Mouse (Mus musculus) forebrain, embryonic 15.5 days (tissue): ENCODE data around the gene Arid1b. TPM values are rescaled to one million over a fixed set of nuclear protein-coding genes. Genes with fewer than 3 reads are reported as not detected.
A peak's percentile ranks its signal among the peaks of the same experiment; 100 is the strongest.

ENCODE experiments used
- ATAC-seq: fragments of 200-750 bp; cut with Nextera tagmentation; replicated peaks from 2 replicates; pipeline ENCODE4 v1.8.0; 2017; ENCODE audit warnings: mild to moderate bottlenecking, moderate TSS enrichment, moderate library complexity
- H3K27ac ChIP-seq: fragments of 300-500 bp; sonication (generic); replicated peaks from 2 replicates; pipeline ENCODE4 v1.5.1; 2015; ENCODE audit warnings: mild to moderate bottlenecking, inconsistent platforms
- H3K27me3 ChIP-seq: fragments of 300-500 bp; sonication (generic); 2 replicates; pipeline ENCODE4 v1.6.1; 2015; ENCODE audit warnings: inconsistent platforms
- H3K36me3 ChIP-seq: fragments of 300-500 bp; sonication (generic); 2 replicates; pipeline ENCODE4 v1.6.1; 2015; ENCODE audit warnings: mild to moderate bottlenecking, inconsistent platforms
- H3K4me1 ChIP-seq: fragments of 300-500 bp; sonication (generic); 2 replicates; pipeline ENCODE4 v1.6.1; 2015; ENCODE audit warnings: inconsistent platforms
- H3K4me2 ChIP-seq: fragments of 300-500 bp; sonication (generic); replicated peaks from 2 replicates; pipeline ENCODE4 v1.6.1; 2015; ENCODE audit warnings: mild to moderate bottlenecking, inconsistent platforms
- H3K4me3 ChIP-seq: fragments of 300-500 bp; sonication (generic); 2 replicates; pipeline ENCODE4 v1.5.1; 2015; ENCODE audit warnings: mild to moderate bottlenecking, inconsistent platforms
- H3K9ac ChIP-seq: fragments of 300-500 bp; sonication (generic); replicated peaks from 2 replicates; pipeline ENCODE4 v1.6.1; 2015; ENCODE audit warnings: mild to moderate bottlenecking, inconsistent platforms
- H3K9me3 ChIP-seq: fragments of 300-500 bp; sonication (generic); 2 replicates; pipeline ENCODE4 v1.6.1; 2016; ENCODE audit warnings: inconsistent platforms
- WGBS: fragments of 180-500 bp; shearing (Covaris S2); methylation state at CpG from one replicate; pipeline ENCODE4 v1.1.7; 2015; ENCODE audit warnings: mixed read lengths; 5-methylcytosine and 5-hydroxymethylcytosine counted together
- polyA plus RNA-seq: library from polyadenylated mRNA; unstranded; fragments of >200 nt; fragmentation: Nextera tagmentation; extraction: Ambion mirVana; gene quantifications from 2 replicates; pipeline ENCODE4 v1.2.1, GENCODE M21; 2015

Gene Arid1b
- polyA plus RNA-seq, 1 experiment from 2014 or later: 14.8 TPM

DNA sequence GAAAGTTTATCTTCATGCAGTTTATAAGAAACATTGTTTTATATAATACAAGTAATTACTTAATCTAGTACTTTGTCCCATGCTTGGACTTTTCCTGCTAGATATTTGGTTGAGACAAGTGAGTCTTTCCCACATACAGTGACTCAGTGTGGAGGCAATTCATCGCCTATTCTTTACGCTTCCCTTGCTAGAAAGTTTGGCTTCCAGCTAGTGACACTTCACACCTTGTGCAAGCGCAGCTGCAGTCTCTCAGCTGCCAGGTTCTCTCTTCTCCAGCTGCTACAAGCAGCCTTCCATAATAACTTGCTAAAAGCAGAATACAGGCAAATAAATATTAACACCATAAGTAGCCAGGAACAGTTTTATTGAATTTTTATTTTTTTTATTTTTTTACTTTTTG lies 279.6 kb downstream of the Arid1b start:
- H3K27ac ChIP-seq: peak overlapping the region; percentile 66
- peak; percentile 55; the same call in 1 of the 2 replicates for ATAC-seq

DNA sequence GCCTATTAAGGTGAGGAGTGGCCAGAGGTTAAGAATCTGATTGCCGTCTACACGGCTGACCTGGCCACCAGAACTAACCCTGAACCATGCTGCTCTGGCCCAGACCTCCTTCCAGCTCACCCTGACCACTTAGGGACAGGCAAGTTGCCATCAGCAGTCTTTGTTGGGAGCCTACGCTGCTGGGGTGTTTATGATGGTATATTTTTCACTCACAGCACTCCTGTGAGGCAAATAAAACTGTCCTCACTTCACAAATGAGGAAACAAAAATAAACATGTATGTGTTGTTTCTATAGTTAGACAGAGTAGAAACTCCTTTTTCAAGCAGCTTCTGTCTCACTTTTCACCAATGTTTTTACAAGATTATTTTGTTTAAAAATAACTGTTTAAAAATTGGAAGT lies 280.3 kb downstream of the Arid1b start:
- Histone ChIP-seq H3K4me2 (no peak overlapping the region), H3K27ac (peak overlapping the region; percentile 19; the same call in 1 of the 2 replicates), H3K9me3 (no peaks in the 10 kb centered on the region), H3K27me3 (no peaks in the 10 kb centered on the region), H3K4me3 (no peak overlapping the region), H3K36me3 (peaks cover 3% of the 10 kb centered on the region; the same call in 1 of the 2 replicates), H3K4me1 (peaks cover 42% of the 10 kb centered on the region), H3K9ac (no peak overlapping the region)
- WGBS: 84% methylated on average over 3 of the region's 3 CpGs
- no peak for ATAC-seq

More for the DNA sequence above, 279.6 kb downstream of the Arid1b start:
- Histone ChIP-seq H3K9me3 (no peaks in the 10 kb centered on the region), H3K4me1 (peaks cover 46% of the 10 kb centered on the region), H3K4me2 (no peak overlapping the region), H3K4me3 (no peak overlapping the region), H3K36me3 (no peaks in the 10 kb centered on the region), H3K27me3 (no peaks in the 10 kb centered on the region), H3K9ac (no peak overlapping the region)
- WGBS: 46% methylated on average over 3 of the region's 3 CpGs

DNA sequence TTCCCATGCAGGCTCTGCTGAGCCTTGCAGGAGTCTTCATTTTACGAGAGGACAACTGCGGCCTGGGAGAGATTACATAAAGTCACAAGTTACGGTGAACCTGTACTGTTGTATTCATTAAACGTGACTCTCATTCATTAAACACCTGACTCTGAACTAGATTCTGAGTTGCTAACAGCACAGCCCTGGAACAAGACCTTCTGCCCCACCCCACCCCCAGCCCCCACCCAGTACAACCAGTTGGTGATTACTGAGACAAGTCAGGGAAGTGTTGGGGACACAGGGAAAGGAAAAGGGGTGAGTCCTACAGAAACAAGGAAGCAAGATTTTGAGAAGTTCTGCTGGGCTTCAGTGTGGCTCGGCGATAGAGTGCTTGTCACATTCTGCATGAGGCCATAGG lies 281.6 kb downstream of the Arid1b start:
- no peaks in the 10 kb centered on the region for H3K9me3 ChIP-seq
- 92% methylated on average over 6 of the region's 6 CpGs for WGBS
- H3K4me2 ChIP-seq: no peak overlapping the region
- H3K27me3 ChIP-seq: no peaks in the 10 kb centered on the region
- no peak overlapping the region for H3K9ac ChIP-seq
- H3K4me1 ChIP-seq: peaks cover 36% of the 10 kb centered on the region
- peaks cover 3% of the 10 kb centered on the region; the same call in 1 of the 2 replicates for H3K36me3 ChIP-seq
- ATAC-seq: no peak
- H3K4me3 ChIP-seq: no peak overlapping the region
- no peak overlapping the region for H3K27ac ChIP-seq

DNA sequence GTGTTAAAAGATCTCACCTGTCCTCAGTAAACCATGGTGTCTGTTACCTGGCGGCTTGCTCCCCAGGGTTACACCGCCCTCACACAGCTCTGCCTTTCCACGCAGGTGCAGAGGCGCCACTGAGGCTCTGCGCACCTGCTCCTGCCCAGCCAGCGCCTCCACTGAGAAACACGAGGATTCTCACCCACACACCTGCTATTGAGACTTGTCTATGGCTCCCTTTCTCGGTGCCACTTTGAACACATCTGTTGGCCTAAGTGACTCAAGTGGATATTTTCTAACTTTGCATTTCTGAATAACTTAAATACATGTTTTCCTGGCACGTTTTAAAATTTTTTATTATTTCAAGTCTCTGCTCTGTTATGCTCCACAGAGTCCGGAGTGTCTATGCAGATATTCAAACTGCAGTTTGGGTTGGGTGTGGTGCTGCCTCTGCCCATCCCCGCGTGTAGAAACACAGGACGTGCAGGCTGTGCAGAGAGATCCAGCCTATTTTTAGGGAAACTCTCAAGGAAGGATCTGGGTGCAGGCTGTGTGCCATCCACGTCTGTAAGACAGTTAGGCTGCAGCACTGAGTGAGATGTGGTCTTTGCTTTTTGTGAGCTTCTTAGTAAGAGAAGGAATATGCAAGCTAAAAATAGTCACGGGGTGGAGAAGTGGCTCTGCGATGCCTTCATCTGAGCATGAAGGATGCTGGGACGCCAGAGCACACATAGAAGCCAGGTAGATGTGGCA lies 283.2 kb downstream of the Arid1b start:
- Histone ChIP-seq H3K27me3 (no peaks in the 10 kb centered on the region), H3K4me3 (no peak overlapping the region), H3K4me2 (no peak overlapping the region), H3K27ac (0 out of 2 replicates have a peak overlapping the region, but pooled peaks have one; percentile 15), H3K36me3 (peaks cover 3% of the 10 kb centered on the region; the same call in 1 of the 2 replicates), H3K9ac (no peak overlapping the region), H3K4me1 (peaks cover 21% of the 10 kb centered on the region), H3K9me3 (no peaks in the 10 kb centered on the region)
- no peak for ATAC-seq
- 90% methylated on average over 17 of the region's 17 CpGs for WGBS

DNA sequence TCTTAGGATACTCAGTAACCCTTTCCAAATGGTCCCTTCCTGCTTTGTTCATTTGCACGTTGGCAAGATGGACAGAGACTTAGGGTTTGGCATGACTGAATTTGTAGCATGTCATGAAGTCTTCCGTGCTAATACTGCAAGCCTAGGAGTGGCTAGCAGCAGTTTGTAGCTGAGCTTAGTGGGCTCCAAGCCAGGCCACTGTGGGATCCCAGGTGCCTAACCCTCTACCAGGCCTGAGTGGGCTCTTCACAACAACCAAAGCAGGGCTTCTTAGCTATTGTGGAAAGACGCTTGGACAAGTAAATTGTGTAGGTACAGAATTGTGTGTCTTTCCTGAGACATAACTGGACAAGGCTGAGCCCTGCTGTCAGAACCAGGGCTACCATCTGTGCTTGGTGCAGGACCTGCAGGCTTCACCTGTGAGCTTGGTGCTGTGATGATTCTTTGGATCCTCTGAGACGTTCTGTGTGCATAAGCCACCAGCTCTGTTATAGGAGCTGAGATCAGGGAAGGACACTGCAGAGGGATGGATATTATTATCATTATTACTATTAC lies 286.4 kb downstream of the Arid1b start:
- no peaks in the 10 kb centered on the region for H3K9me3 ChIP-seq
- H3K9ac ChIP-seq: no peak overlapping the region
- no peak overlapping the region for H3K27ac ChIP-seq
- peaks cover 22% of the 10 kb centered on the region for H3K4me1 ChIP-seq
- WGBS: 80% methylated on average over 4 of the region's 4 CpGs
- H3K4me3 ChIP-seq: no peak overlapping the region
- ATAC-seq: no peak
- H3K36me3 ChIP-seq: peaks cover 3% of the 10 kb centered on the region
- H3K4me2 ChIP-seq: no peak overlapping the region
- no peaks in the 10 kb centered on the region for H3K27me3 ChIP-seq

DNA sequence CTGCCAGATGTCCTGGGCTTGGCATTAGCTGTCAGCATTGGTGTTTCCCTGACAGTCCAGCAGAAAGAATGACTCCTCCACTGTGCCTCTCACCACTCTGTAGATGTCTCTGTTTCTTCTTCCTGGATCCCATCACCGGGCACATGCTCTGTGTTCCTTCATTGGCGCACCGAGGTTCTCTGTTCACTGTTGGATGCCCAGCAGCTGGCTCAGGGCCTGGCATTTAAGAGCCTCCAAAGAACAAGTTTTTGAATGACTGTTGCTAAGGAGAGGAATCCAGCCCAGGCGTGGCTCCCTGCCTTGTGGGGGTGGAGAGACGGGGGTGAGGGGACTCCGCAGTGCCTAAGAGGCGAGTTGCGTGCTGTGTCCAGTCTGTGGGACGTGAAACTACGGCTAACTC lies 290.7 kb downstream of the Arid1b start:
- Histone ChIP-seq H3K4me1 (peaks cover 51% of the 10 kb centered on the region), H3K4me2 (no peak overlapping the region), H3K27ac (peak overlapping the region; percentile 63), H3K4me3 (no peak overlapping the region), H3K9ac (no peak overlapping the region), H3K27me3 (no peaks in the 10 kb centered on the region), H3K36me3 (no peaks in the 10 kb centered on the region; the same call in 1 of the 2 replicates), H3K9me3 (no peaks in the 10 kb centered on the region)
- WGBS: 41% methylated on average over 10 of the region's 10 CpGs
- 0 out of 2 replicates have a peak, but pooled peaks have one; percentile 36 for ATAC-seq

DNA sequence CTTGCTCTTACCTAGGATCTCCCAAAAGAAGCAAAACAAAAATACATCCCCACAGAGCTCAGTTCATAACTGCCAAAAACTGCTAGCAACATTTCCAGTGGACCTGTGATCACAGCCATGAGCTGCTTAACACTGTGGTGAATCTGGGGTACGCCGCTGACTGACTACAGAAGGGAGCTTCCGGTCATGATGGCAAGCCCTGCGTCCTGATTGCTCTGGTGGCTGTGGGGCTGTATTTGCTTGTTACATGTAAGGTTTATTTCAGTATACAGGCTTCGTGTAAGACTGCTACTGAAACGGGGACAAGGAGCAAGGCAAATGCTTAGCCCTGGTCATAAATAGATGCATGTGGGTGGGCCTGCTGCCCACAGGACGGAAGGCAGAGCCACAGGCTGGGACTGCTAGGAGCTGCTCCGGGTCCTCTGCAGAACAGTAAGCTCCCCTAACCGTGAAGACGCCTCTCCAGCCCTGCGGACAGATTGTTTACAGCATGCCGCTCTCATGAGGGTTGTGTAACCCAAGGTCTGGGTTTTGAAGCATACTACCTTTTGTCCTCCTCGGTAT lies 291.8 kb downstream of the Arid1b start:
- peak; percentile 44 for ATAC-seq
- Histone ChIP-seq H3K27me3 (no peaks in the 10 kb centered on the region), H3K4me3 (no peak overlapping the region), H3K4me1 (peaks cover 45% of the 10 kb centered on the region), H3K4me2 (peak overlapping the region; percentile 16; the same call in 1 of the 2 replicates), H3K36me3 (no peaks in the 10 kb centered on the region; the same call in 1 of the 2 replicates), H3K27ac (peak overlapping the region; percentile 87), H3K9ac (no peak overlapping the region; the same call in 1 of the 2 replicates), H3K9me3 (no peaks in the 10 kb centered on the region)
- 44% methylated on average over 13 of the region's 13 CpGs for WGBS

DNA sequence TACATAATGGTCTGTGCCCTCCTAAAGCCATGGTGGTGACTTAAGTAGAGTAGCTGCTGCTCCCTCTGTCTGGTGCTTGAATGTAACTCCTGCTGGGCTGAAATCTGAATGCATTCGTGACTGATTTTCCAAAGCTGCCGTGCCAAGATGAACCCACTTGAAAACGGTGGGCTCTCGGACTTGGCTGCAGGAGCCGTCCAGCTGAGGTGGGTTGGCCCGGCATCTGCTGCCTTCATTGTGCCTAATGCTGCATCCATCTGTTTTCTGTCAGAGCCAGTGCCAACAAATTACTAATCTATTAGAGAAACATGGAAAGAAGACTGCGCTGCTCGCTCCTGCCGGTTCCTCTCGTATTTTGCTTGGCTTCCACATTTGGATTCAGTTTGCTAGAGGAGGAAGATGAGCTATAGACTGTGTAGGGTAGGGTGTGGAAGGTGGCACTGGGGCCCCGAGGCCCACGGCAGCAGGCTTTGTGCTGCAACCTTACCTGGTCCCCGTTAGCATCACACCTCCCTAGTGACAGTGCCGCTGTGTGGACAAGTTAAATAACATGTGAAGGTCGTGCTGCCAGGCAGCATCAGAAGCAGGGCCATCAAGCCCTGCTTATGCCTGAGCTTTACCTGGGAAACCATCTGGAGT lies 292.6 kb downstream of the Arid1b start:
- H3K27ac ChIP-seq: peak overlapping the region; percentile 87
- no peak overlapping the region; the same call in 1 of the 2 replicates for H3K9ac ChIP-seq
- peaks cover 5% of the 10 kb centered on the region for H3K36me3 ChIP-seq
- 22% methylated on average over 15 of the region's 15 CpGs for WGBS
- peak; percentile 86 for ATAC-seq
- peak overlapping the region; percentile 16; the same call in 1 of the 2 replicates for H3K4me2 ChIP-seq
- no peaks in the 10 kb centered on the region for H3K9me3 ChIP-seq
- H3K27me3 ChIP-seq: no peaks in the 10 kb centered on the region
- H3K4me1 ChIP-seq: peaks cover 45% of the 10 kb centered on the region
- no peak overlapping the region for H3K4me3 ChIP-seq

DNA sequence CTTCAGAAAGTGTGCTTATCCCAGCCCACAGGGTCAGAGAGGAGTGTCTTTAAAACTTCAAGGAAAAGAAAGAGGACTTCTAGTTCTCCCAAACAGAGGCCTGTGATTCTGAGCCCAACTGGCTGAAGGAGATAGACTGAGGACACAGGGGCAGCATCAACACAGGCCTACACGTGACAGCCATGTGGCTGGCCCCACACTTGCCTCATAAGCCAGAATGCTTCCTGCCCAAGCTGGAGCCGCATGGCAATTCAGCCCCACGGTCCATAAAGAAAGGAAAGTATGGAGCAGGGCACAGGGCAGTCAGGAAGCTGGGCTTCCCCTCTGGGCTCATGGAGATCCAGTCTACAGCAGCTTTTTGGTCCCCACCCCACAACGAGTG lies 293.1 kb downstream of the Arid1b start:
- peaks cover 45% of the 10 kb centered on the region for H3K4me1 ChIP-seq
- no peak for ATAC-seq

DNA sequence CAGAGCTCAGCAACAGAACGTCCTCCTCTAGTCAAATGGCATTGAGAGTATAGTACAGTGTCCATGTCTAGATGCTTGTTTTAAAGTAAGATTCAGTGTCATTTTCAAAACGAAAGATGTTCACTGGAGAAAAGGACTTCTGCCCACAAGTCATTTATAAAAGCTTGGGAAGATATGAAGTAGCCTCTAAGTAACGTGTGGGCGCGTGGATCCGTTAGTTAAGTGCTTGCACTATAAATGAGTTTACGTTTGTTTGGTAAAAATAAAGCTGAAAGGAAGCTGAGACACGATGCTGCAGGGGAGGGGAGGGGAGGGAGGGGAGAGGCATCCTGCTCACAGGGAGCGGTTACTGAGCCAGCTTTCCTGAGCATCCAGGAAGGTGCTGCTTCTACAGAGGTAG lies 293.5 kb downstream of the Arid1b start:
- no peak for ATAC-seq
- H3K27ac ChIP-seq: peak overlapping the region; percentile 87
- H3K9ac ChIP-seq: no peak overlapping the region
- H3K36me3 ChIP-seq: peaks cover 5% of the 10 kb centered on the region
- peaks cover 45% of the 10 kb centered on the region for H3K4me1 ChIP-seq
- WGBS: 58% methylated on average over 9 of the region's 9 CpGs
- H3K4me2 ChIP-seq: no peak overlapping the region
- H3K27me3 ChIP-seq: no peaks in the 10 kb centered on the region
- no peak overlapping the region for H3K4me3 ChIP-seq
- no peaks in the 10 kb centered on the region for H3K9me3 ChIP-seq

More for the DNA sequence above, 293.1 kb downstream of the Arid1b start:
- H3K4me3 ChIP-seq: no peak overlapping the region
- H3K4me2 ChIP-seq: no peak overlapping the region
- H3K36me3 ChIP-seq: peaks cover 5% of the 10 kb centered on the region
- peak overlapping the region; percentile 87 for H3K27ac ChIP-seq
- 40% methylated on average over 4 of the region's 4 CpGs for WGBS
- no peaks in the 10 kb centered on the region for H3K27me3 ChIP-seq
- H3K9me3 ChIP-seq: no peaks in the 10 kb centered on the region
- no peak overlapping the region for H3K9ac ChIP-seq

DNA sequence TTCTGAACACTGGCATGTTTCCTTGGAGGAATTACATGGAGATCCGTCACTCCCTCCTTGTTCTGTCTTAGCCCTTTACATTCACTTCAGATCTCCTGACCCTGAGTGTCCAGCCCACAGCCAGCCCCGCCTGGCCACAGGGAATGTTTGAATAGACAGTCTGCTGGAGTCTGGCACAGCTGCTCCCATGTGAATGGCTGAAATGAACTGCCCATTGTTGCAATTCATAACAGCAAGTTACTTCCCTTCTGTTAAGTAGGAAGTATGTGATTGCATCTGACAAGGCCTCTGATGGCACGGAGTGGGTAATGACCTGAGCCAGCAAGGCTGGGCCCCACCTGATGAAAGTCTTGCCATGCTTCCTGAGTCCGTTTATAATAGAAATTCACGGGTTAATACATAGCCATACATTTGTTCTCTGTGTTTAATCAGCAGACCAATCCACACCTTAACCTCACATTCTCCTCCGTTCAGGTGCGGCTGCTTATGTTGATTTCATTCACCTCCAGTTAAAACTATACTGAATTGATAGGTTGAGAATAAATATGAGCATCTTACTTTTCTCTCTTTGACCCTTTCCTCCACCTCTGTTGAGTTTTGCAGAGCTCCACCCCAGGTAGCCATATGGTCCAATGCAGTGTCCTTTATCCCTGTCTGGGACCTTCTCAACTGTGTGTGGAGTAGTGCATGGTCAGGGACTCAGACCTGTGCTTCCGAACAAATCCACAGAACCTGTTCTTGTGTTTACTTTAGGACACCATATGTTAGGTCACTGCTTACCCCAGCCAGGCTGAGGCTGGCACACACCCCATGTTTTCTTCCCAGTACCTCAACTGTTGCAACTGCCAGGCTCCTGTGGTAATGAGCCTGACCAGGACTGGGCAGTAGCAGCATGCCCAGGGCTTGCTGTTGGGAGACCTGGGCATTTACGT lies 299.8 kb downstream of the Arid1b start:
- Histone ChIP-seq H3K4me3 (no peak overlapping the region), H3K36me3 (peaks cover 5% of the 10 kb centered on the region; the same call in 1 of the 2 replicates), H3K4me2 (no peak overlapping the region), H3K27me3 (no peaks in the 10 kb centered on the region), H3K9ac (no peak overlapping the region), H3K27ac (peak overlapping the region; percentile 82), H3K4me1 (peaks cover 49% of the 10 kb centered on the region), H3K9me3 (no peaks in the 10 kb centered on the region)
- ATAC-seq: no peak; the same call in 1 of the 2 replicates
- WGBS: 48% methylated on average over 9 of the region's 9 CpGs
